Mouse (Mus musculus) frontal cortex, postnatal 25 days (tissue): ENCODE measurements around the gene Sec24c.
"Not testable (repeated sequence)": the region's sequence is repeated elsewhere in the genome, so short reads cannot be mapped to it uniquely, and the experiment has no call there.

ENCODE experiments used
- DNase-seq, 2 experiments: peaks; one replicate each; pipeline ENCODE4 v3.0.0; 2022; ENCODE audit warnings: low spot score in 2 of 2

The Sec24c gene

GRCm38 (mm10) chr14:20696986-20697385 is 22.9 kb downstream of the Sec24c start:
- DNase-seq, result peak in 1 of 2 experiments; percentile 35

GRCm38 (mm10) chr14:20698515-20698914 is 24.4 kb downstream of the Sec24c start:
- no peak for DNase-seq

GRCm38 (mm10) chr14:20700362-20700761 is 26.3 kb downstream of the Sec24c start:
- DNase-seq, result no peak

GRCm38 (mm10) chr14:20701554-20701953 is 27.4 kb downstream of the Sec24c start:
- no peak for DNase-seq

- DNase-seq, result no peak
These were observed 28.1 kb downstream of the Sec24c start for GRCm38 (mm10) chr14:20702096-20702740.

GRCm38 (mm10) chr14:20702741-20703381 is 28.8 kb downstream of the Sec24c start, which contains the start of gene Chchd1:
Gene Chchd1 (plus strand): TSS chr14:20703006.
- DNase-seq, result peak; percentile 81 to 89

GRCm38 (mm10) chr14:20703461-20703860 is 29.4 kb downstream of the Sec24c start:
- DNase-seq, result not testable (repeated sequence)

- peak; percentile 76 to 79 for DNase-seq
These were observed 33.4 kb downstream of the Sec24c start, which contains the start of gene Zswim8 for GRCm38 (mm10) chr14:20707201-20708190. Gene Zswim8 (plus strand): TSS chr14:20707552.

- DNase-seq, result no peak
These were observed 34.1 kb downstream of the Sec24c start for GRCm38 (mm10) chr14:20708239-20708638.

GRCm38 (mm10) chr14:20713832-20714231 is 39.7 kb downstream of the Sec24c start:
- DNase-seq, result no peak

GRCm38 (mm10) chr14:20718443-20718842 is 44.3 kb downstream of the Sec24c start:
- DNase-seq, result no peak

GRCm38 (mm10) chr14:20719767-20720166 is 45.7 kb downstream of the Sec24c start:
- no peak for DNase-seq

GRCm38 (mm10) chr14:20721371-20721770 is 47.3 kb downstream of the Sec24c start:
- no peak for DNase-seq

GRCm38 (mm10) chr14:20723006-20723405 is 48.9 kb downstream of the Sec24c start:
- no peak for DNase-seq

GRCm38 (mm10) chr14:20724043-20724442 is 49.9 kb downstream of the Sec24c start:
- peak; percentile 42 to 55 for DNase-seq

GRCm38 (mm10) chr14:20725660-20726339 is 51.7 kb downstream of the Sec24c start:
- no peak for DNase-seq

- DNase-seq, result no peak
These were observed 55.8 kb downstream of the Sec24c start for GRCm38 (mm10) chr14:20729871-20730270.

GRCm38 (mm10) chr14:20730853-20731602 is 56.9 kb downstream of the Sec24c start:
- DNase-seq, result no peak

GRCm38 (mm10) chr14:20733041-20733951 is 59.2 kb downstream of the Sec24c start:
- no peak for DNase-seq
